Mouse (Mus musculus): ENCODE results near the gene Prkca.

The Prkca gene

DNA sequence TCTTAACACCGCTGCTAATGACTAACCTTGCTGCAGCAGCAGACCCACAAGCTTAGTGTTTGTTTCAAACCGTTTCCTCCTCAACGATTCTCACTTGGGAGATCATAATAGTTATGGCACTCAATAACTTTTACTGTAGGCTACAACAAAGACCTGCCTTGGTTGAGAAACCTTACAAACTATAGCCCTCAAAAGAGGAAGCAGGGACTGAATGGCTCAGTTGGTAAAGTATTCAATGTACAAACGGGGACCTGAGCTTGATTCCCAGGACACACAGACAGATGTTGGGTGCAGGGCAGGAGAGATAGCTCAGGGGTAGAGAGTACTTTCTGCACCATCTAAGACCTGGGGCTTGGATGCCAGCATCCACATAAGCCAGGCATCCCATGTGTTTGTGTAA lies 191.1 kb downstream of the Prkca start:
- no peak for DNase-seq

DNA sequence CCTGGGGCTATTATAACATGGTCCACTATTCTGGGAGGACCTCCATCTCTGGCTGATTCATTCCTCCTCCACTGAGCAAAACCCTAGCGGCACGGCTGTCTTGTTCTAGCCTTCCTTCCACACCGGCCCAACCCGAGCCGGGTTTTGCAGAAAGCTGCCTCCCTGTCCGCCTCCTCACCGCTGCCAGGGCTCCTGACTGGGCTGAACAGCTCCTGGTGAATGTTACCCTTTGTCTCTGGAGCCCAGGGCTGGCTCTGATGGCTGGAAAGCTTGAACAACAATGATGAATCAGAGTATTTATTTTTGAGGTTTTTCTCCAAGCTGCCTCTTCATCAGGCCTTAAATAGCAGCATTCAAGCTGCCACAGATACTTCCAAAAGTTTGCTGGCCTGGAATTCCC lies 193.3 kb downstream of the Prkca start:
- peak; percentile 15 for DNase-seq

DNA sequence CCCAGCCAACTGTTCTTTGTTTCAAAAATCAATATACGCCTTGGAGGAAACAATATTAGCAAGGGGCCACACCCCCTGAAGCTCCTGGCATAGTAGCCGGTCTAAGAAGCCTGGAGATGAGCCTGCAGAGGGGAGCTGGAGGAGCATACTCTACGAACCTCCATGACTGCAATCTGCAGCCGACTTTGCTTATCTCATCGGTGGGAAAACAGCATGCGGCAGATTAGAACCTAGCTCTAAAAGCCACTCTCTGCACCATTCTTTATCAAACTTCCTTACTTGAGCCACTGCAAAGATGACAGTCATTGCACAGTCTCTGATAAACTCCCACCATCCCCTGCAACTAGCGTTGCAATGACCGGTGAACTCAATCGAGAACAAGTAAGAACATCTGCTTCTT lies 194.5 kb downstream of the Prkca start:
- no peak for DNase-seq

DNA sequence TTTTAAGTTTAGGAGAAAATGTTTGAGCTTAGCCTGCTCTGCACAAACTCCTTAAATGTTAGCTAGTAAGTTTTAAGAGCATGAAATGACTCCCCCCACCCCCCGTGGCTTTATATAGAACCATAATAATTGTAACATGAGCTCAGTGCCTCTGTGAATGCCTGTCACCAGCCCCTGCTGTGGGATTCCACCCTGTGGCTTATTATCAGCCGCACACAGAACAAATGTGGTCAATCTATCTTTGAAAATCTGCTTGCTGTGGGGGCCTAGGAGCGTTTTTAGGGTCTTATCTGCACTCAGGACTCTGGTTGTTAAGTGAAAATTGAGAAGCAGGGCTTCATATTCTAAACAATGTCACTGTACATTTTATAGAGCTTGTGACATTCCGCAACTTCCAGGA lies 195.2 kb downstream of the Prkca start:
- no peak for DNase-seq

DNA sequence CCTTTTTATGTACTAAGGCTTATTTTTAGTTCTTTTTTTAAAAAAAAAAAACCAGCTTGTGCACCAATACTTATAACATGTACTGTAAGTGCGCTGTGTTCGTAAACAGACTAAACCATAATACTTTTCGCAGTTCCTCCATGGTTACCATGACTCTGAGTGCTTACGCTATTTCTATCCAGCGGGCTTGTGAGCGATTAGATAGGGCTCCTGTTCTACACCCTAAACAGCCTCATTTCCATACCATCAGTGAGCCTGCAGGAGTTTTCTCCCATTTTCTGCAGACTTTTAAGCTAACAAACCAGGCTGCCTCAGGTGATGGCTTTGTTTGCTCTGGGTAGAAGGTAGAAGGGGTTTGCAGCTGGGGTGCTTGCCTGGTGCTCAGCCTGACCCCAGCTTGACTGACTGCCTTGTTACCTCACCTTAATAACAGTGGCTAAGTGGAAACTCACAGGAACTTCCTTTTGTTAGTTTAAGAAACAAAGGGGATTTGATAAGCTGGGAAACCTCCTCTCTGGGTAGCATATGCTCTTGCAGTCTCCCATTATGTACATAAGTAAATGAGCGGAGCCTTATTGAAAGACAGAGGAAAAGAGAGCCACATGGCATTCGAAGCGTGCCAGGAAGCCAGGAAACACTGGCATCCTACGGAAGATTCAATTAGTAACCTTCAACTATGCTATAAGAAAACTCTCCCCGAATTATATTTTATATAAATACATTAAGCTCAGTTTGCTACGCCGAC lies 197.8 kb downstream of the Prkca start:
- no peak for DNase-seq

DNA sequence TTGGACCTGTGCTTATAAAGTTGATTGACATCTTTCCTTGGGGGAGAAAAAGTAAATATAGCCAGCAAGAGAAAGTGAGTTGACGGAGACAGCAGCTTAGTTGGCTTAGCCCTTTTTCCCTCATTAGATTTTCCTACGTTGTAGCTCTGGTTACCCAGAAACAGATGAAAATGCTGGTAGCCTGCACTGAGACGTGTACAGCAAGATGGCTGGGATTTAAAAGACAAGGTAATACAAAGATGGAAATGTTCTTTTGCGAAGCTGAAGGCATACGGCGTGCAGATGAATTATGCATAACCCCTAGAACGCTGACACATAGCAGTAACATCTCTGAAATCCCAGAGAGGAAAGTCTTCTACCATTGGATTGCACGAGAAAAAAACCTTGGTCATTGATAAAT lies 198.6 kb downstream of the Prkca start:
- DNase-seq, result no peak

DNA sequence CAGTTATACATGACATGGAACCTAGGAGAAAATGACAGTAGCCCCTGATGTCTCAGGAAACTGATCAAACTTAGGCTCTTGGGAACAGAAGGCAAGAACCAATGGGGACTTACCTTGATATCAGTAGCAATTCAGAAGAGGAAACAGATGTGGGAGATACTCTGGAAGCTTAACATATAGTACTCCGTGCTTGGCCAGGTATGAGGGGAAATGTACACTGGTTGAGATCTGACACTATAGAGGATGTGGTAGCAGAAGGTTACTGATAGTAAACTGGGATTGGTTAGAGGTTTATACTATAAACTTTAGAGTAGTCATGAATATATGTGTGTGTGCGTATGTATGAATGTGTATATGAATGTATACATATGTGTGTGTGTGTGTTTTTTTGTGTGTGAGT lies 200.0 kb downstream of the Prkca start:
- DNase-seq, result no peak

DNA sequence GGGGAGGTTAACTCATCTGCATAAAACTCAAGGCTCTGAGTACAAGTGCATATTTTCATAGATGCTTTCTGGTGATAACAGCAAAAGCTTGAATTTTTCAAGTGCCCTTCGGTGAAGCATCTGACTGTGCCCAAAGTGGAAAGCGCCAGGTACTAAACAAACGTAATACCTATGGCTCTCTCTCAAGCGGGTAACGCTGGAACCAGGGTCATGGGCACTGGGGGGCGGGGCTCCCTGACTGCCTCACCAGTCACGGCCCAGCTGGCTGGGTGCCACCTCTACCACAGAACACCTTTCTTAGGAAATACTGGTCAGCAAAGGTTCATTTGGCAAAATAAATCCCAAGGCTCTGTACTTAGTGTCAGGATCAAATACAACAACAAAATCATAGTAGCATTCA lies 203.7 kb downstream of the Prkca start:
- DNase-seq, result no peak

DNA sequence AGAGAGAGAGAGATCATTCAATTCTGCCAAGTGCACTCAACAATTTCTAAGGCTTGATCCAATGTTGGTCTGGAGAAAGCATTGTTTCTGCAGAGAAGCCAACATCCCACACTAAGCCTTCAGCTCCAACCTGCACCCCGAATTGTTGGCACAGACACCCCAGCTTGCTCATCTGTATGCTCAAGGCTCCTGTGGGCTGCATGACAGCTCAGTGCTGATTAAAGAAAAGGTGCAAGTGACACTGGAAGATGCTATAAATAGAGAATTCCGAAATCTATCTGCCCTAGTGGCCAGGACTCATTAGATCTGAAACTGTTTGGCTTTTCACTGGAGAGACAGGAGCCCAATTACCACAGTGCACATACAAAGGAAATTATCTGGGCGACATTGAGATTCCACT lies 207.4 kb downstream of the Prkca start:
- no peak for DNase-seq

DNA sequence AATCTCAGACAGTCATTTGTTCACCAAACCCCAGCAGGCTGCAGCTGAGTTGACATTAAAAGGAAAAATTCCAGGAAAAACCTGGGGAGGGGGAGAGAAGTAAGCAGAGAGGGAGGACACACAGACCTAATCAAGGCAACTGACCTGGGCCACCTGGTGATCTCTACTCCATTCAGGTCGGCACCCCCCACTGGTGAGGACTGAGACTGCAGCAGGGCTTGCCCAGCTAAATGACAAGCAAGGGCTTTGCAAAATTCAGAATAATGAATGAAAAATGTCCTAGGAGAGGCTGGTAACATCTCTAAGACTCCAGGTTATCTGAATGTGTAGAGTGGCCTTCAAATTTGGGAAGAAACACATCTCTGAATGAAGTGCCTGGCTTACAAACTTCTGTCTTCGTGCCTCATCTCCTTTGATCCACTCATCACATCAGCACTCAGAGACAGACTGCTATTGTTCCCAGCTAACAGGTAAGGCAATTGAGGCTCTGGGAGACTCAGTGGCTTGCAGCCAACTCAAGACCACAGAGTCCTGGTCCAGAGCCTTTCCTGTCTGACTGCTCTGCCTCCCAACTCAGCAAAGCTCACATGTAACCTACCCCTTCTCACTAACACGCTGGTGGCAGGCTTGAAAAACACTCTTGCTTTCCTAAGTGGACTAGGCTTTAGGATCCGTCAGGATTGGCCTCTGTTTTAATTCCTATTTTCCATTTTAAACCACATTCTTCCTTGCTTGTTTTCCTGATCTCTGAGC lies 208.1 kb downstream of the Prkca start:
- DNase-seq, result no peak

DNA sequence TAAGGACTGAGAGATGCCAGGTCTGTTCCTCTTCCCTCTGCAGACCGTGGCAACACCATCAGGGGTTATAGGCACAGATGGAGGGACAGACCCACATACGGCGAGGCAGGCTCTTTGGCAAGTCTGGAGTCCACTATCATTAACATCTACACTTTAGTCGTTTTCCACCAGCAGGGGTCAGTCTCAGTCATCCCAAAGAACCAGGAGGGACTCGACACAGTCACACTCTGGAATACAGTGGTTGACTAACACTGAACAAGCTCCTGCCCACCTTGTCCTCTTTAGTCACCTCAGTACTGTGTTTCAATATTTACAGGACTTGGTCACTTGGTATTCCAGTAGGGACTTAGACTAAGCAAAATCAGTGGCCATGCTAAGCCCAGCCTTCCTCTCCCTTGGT lies 215.1 kb downstream of the Prkca start:
- peak; percentile 30 for DNase-seq

DNA sequence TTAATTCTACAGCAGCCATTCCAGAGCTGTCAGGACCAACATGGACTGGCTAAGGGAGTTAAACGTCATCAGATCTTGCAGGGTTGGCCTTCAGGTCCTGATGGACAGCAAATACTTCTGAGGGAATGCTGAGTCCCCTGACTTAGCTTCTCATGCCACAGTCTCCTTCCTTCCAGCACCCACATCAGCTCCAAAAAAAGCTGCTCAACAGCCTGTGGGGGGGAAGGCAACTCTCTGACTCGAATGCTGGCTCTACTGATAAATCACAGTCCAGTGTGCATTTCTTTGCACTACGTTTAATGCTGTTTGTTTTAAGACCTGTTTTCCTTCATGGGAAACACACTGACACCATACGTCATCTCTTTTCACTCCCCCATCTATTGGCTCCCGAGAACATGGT lies 215.8 kb downstream of the Prkca start:
- no peak for DNase-seq

DNA sequence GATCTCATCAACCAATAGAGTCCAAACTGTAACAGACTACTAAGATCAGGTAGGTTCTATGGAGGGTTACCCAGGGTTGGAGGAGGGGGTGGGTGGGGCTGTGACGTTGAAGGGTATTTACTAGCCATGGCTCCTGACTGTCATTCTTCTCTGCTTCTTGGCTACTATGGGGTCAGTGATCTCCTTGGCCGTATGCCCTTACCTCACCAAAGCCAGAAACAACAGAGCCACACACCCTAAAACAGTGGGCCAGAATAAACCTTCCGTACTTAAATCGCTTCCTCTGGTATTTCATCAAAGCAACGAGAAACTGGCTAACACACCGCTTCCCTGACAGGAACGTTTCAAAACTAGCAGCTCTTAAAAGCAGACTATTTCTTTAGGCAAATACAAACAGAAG lies 221.2 kb downstream of the Prkca start:
- DNase-seq, result no peak

DNA sequence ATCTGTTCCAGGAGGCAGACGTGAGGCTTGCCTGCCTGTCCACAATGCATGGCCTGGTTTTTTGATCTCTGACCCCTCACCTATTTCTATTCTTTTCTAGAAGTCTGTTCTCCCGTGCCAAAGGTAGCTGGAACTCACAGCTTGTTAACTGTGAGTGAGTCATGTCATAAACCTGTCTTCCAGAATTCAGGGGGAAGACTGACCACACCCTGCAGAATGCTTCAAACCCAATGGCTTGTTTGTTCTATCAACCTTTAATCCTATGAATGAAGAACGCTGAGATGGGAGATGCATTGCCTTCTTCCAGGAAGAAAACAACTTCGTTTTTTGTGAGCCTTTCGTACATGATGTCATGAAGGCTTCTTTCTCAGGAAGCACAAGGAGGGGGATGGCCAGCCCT lies 223.0 kb downstream of the Prkca start:
- DNase-seq, result no peak

DNA sequence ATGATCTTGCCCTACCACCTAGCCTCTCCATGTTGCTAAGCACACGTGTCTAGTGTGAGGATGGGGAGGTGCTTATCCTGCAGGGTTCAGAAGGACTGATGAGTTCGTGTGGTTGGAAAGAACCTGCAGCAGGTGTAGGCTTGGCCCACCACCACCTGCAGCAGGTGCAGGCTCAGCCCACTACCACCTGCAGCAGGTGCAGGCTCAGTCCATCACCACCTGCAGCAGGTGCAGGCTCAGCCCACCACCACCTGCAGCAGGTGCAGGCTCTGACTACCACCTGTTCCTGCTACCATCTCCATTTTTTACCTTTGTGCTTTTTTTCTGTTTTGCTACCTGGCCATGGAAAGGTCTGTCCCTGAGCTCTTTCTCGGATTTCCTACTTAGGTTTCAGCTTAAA lies 223.9 kb downstream of the Prkca start:
- DNase-seq, result no peak

DNA sequence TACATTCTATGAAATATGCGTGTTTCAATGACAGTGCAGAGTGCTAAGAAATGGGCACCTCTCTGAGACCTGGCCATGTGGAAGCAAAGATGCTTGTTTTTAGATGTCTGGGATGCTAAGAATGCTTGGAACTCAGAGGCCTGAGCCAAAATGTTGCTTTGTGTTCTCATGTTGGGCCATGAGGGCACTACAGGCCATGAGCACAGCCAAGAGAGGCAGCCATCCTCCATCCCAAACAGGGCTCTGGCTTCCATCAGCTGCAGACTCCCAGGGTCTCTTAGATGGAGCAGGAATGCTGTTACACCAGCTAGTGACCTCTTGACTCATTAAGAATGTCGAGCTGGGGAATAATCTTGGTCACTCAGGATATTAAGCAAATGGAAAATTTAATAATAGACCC lies 224.9 kb downstream of the Prkca start:
- no peak for DNase-seq

DNA sequence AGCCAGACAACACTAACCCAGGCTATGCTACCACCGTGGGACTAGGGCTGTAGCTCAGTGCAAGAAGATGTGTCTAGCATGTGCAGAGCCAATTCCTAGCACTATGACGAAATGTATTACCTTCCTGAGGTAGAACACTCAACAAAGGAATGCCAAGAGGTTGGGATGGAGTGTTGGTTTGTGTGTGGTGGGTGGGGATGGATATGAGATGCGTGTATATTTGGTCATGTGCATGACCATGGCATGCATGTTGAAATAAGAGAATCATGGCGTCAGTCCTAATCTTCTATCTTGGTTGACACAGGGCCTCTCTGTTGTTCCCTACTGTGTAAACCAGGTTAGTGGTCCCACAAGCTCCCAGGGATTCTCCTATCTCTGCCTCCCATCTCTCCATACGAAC lies 225.5 kb downstream of the Prkca start:
- DNase-seq, result no peak

DNA sequence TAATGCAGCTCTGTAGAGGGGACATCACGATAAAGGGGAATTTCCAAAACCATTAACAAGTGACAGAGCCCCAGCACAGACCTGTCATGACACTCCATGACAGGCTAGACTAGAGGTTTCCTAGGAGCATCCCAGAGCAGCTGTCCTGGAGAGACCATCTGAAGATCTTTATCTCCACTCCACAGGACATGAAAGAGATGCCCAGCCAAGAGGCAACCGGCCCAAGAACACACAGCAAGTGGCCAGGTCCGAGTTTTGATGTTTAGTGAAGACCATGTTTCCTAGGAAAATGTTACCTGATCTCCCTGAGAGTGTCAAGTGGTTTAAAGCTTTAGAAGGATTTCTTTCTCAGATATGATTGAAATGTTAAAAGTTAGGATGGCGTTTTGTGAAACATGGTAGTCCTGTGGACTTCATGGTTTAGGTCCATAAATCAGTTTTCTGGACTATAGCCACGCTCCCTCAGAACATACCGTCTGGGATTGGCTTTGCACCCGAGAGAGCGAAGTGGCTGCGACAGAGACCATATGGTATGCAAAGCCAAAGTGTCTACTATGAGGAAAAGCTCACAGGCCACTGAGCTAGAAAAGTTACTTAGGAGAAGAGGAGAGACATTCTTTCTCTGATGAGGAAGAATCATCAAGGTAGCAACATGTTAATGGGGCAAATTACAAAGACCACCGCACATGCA lies 226.2 kb downstream of the Prkca start:
- DNase-seq, result peak; percentile 37

DNA sequence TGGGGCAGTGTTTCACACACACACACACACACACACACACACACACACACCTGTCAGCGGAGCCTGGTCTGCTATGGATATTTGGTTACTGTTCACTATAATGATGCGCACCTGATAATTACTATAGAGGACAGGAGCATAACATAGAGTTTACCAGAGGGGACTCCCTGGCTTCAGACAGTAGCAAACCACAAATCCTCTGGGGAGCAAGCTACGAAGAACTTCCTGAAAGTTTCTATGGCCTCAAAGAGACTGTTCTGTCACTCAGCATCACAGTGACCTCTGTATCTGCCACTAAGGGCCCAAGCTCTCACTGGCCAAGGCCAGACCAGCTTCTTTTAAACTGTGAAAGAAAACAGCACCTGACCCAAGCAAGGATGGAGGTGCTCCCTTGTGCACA lies 229.6 kb downstream of the Prkca start:
- DNase-seq, result no peak

DNA sequence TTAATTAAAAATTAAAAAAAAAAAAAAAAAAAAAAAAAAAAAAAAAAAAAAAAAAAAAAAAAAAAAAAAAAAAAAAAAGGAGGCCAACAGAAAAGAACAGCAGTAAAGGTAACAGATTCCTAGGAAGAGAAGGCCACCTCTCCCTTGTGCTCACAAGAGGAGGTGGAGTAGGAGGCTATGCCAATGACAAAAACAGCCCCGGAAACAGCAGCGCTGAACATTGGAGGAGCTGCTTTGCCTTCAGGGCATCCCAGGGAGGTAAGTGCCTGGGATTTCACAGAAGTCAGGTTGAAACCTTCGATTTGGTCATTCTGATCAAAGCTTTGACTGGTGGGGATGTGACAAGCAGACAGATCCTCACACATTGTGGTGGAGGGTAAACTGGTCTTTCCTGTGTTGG lies 231.3 kb downstream of the Prkca start:
- no peak for DNase-seq

DNA sequence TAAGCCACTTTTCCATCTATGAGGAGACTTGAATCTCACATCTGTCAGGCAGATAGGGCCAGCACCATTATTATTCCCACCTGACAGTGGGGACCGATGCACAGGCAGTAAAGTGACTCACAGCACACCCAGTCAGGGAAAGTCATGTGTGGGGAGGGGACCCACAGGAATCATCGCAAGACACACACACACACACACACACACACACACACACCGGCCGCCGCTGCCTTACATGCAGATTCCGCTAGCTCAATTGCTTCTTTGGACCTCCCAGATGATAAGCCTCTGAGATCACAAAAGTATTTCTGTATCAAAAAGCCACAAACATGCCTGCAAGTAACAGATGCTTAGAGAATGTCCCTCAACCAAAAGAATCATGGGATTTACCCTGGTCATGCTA lies 239.6 kb downstream of the Prkca start:
- no peak for DNase-seq

DNA sequence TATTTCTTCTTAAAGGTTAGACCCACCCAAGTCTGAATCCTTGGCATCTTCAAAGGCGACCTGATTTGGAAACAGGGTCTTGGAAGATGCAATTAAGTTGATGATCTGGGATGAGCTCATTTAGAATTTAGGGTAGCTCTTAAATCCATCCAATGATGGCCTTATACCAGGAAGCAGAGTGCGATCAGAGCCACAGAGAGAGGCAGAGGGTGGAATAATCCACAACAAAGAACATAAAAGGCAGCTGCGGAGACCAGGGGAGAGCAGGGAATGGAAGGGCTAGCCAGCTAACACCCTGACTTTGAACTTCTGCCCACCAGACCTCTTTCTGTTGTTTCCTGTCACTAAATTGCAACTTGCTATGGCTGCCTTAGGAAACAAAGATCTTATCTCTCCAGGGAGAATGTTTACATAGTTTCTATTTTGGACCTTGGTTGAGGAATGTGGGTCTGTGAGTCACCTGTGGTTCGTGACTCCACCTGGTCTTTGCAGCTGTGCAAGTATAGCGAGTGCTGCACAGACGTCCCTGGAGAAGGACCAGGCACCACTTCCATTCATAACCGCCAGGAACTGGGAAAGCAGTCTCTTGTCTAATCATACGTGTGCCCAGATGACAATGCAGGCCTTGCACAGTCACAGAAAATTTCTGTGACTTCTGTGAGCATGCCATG lies 242.3 kb downstream of the Prkca start:
- no peak for DNase-seq

DNA sequence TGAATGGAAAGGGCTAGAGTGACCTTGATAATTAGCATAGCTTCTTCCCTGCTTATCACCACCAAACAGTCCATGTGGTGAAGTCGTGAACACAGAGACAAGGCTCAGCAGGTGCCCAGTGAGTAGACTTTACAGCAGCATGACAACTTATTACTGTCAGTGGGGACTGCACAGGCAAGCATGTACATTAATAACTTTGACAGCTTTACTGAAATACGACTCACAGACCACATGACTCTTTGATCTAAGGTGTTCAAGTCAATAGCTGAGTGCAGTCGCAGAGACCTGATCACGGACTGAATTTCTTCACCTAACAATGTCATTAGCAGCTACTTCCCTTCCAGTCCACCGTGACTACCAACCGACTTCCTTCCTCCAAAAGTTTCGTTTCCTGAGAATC lies 245.4 kb downstream of the Prkca start:
- no peak for DNase-seq

DNA sequence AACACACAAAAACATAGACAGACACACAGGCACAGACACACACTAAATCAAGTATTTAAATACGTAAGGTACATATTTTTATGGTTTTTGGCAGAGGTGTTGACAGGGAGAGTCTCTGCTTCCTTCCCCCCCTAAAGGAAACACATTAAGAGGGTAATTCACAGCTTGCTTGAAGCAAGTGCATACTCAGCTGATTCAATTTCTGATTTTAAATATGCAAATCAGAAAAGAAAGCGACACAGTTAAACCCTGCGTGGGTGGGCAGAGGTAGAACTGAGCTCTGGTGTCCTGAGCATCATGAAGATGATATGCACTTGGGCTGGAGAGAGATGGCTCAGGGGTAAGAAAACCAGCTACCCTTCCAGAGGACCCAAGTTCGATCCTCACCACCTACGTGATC lies 248.9 kb downstream of the Prkca start:
- no peak for DNase-seq

Measured in cerebellum, adult 11 months (tissue).